Mouse (Mus musculus): ENCODE measurements around the gene Ipo13. TPM values are rescaled to one million over a fixed set of nuclear protein-coding genes. Genes with fewer than 3 reads are reported as not detected.

The Ipo13 gene
- total and polyA plus RNA-seq, 2 experiments from 2014 or later: 50.0 to 51.1 TPM

DNA sequence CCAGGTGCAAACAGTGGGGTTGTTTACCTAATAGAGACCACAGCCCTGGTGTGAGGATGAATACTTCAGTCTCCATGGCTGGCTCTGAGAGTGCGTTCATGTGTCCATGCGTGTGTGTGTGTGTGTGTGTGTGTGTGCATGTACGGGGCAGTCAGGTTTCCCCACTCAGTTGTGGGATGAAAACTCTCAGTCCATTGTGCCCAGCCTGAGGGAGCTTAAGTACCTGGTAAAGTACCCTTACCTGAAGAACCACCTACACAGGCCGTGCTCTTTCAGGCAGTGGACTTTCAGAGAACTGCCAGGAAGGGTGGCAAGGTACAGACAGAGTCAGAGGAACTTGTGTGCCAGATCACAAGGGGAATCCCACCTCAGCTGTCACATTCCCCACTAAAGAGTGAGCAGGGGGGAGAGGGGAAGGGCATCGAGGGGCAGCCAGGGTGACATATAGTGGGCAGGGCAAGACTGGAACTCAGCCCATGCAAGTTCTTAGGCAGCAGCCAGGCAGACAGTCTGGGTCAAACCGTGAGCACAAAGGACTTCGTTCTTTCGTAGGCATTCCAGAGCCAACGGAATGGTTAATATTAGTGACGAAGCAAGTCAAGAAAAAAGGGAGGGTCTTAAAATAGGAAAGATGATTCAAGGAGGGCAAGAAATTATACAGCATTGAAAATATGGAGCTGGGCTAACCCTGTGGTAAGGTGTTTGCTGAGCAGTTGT, 62.5 kb downstream of the Ipo13 start:
- WGBS: 74% methylated on average over 10 of the region's 10 CpGs
- H3K27me3 ChIP-seq (ENCODE audit: insufficient read depth, low read length): no peaks in the 10 kb centered on the region
- H3K9me3 ChIP-seq (ENCODE audit: low read length): no peaks in the 10 kb centered on the region
- H3K4me2 ChIP-seq (ENCODE audit: low read depth, low read length): no peak overlapping the region
- H3K4me3 ChIP-seq (ENCODE audit: low read length): no peak overlapping the region
- TF ChIP-seq CTCF (IDR thresholded peaks at IDR 0.05; ENCODE audit: low read depth): no peak
- peaks cover 21% of the 10 kb centered on the region for H3K4me1 ChIP-seq (ENCODE audit: insufficient read depth, low read length)
- DNase-seq (ENCODE audit: low spot score): no peak
- H3K36me3 ChIP-seq (ENCODE audit: insufficient read depth, low read length): no peaks in the 10 kb centered on the region
- 0 out of 2 replicates have a peak overlapping the region, but pooled peaks have one; percentile 5 for H3K27ac ChIP-seq
- H3K9ac ChIP-seq (replicated peaks; ENCODE audit: low read length): no peak overlapping the region
- no peak for ATAC-seq

DNA sequence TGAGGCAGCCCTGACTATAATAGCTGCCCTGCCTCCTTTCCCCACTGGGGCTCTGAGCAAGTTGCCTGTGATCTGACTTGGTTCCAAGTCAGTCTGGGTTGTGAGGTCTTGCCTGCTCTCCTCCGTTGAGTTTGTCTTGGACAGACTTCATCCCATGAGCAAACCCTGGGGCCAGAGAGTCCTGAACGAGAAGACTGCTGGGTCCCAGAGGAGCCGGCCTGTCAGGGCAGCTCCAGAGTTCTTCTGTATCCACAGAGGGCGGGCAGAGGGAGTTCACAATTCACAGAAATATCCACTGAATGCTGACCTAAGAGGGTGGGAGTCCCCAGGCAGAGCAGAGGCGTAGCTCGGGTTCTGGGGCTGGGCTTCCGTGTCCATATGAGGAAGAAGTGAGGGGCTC, 63.9 kb downstream of the Ipo13 start:
- Histone ChIP-seq H3K36me3 (ENCODE audit: insufficient read depth, low read length) (no peaks in the 10 kb centered on the region), H3K27ac (peak overlapping the region; percentile 81), H3K4me3 (ENCODE audit: low read length) (no peak overlapping the region), H3K4me2 (ENCODE audit: low read depth, low read length) (no peak overlapping the region), H3K9ac (replicated peaks; ENCODE audit: low read length) (no peak overlapping the region), H3K9me3 (ENCODE audit: low read length) (no peaks in the 10 kb centered on the region), H3K4me1 (ENCODE audit: insufficient read depth, low read length) (peaks cover 28% of the 10 kb centered on the region), H3K27me3 (ENCODE audit: insufficient read depth, low read length) (no peaks in the 10 kb centered on the region)
- peak; percentile 20; the same call in 1 of the 2 replicates for TF ChIP-seq CTCF (IDR thresholded peaks at IDR 0.05; ENCODE audit: low read depth)
- WGBS: 61% methylated on average over 7 of the region's 7 CpGs
- peak; percentile 33 for DNase-seq (ENCODE audit: low spot score)
- no peak for ATAC-seq

DNA sequence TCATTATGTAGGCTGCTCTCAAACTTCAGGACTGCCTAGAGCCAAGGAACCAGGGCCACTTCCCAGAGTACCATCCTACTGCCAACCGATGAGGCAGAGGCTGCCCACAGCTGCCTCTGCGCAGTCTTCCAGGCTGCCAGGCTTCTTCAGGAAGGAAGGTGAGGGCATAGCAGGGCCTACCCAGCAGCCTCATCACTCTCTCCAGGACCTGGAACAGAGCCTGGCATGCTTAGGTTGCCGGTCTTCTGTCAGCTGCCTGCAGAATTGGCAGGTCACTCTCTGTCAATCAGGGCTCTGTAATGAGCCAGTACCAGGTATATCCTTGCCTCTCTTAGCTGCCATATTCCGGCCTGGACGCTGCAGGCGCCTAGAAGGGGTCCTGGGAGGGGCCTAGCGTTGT, 64.6 kb downstream of the Ipo13 start:
- no peaks in the 10 kb centered on the region for H3K27me3 ChIP-seq (ENCODE audit: insufficient read depth, low read length)
- H3K4me3 ChIP-seq (ENCODE audit: low read length): no peak overlapping the region
- TF ChIP-seq CTCF (IDR thresholded peaks at IDR 0.05; ENCODE audit: low read depth): no peak
- peaks cover 24% of the 10 kb centered on the region; the same call in 1 of the 2 replicates for H3K4me1 ChIP-seq (ENCODE audit: insufficient read depth, low read length)
- H3K9me3 ChIP-seq (ENCODE audit: low read length): no peaks in the 10 kb centered on the region
- H3K9ac ChIP-seq (replicated peaks; ENCODE audit: low read length): no peak overlapping the region
- WGBS: 61% methylated on average over 7 of the region's 7 CpGs
- peak overlapping the region; percentile 81 for H3K27ac ChIP-seq
- no peaks in the 10 kb centered on the region for H3K36me3 ChIP-seq (ENCODE audit: insufficient read depth, low read length)
- ATAC-seq (peak; percentile 6; the same call in 1 of the 2 replicates), DNase-seq (ENCODE audit: low spot score) (peak; percentile 53)
- no peak overlapping the region; the same call in 1 of the 2 replicates for H3K4me2 ChIP-seq (ENCODE audit: low read depth, low read length)

DNA sequence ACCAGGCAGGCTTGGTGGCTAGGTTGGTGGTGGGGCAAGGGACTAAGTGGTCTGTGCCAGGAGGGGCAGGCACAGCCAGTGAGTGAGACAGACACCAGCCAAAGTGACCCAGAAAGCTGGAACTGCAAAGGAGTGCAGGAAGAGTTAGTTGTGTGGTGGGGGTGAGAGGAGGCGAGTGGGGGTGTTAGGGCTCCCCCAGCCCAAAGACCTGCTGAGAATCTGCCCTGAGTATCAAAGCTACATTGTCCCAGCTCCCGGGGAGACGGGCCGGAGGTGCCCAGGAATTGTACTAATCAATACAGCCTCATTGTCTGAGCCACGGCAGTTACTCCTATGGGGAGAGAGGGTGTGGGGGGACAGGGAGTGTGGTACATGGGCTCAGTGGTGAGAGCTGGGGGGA, 65.3 kb downstream of the Ipo13 start:
- 0 out of 2 replicates have a peak overlapping the region, but pooled peaks have one; percentile 24 for H3K9ac ChIP-seq (replicated peaks; ENCODE audit: low read length)
- no peaks in the 10 kb centered on the region for H3K9me3 ChIP-seq (ENCODE audit: low read length)
- peak; percentile 88 for ATAC-seq
- no peaks in the 10 kb centered on the region for H3K27me3 ChIP-seq (ENCODE audit: insufficient read depth, low read length)
- TF ChIP-seq CTCF (IDR thresholded peaks at IDR 0.05; ENCODE audit: low read depth): no peak
- H3K36me3 ChIP-seq (ENCODE audit: insufficient read depth, low read length): no peaks in the 10 kb centered on the region
- DNase-seq (ENCODE audit: low spot score): peak; percentile 64
- H3K27ac ChIP-seq: peak overlapping the region; percentile 81
- WGBS: 22% methylated on average over 5 of the region's 5 CpGs
- no peak overlapping the region for H3K4me3 ChIP-seq (ENCODE audit: low read length)
- peaks cover 21% of the 10 kb centered on the region; the same call in 1 of the 2 replicates for H3K4me1 ChIP-seq (ENCODE audit: insufficient read depth, low read length)
- no peak overlapping the region; the same call in 1 of the 2 replicates for H3K4me2 ChIP-seq (ENCODE audit: low read depth, low read length)

DNA sequence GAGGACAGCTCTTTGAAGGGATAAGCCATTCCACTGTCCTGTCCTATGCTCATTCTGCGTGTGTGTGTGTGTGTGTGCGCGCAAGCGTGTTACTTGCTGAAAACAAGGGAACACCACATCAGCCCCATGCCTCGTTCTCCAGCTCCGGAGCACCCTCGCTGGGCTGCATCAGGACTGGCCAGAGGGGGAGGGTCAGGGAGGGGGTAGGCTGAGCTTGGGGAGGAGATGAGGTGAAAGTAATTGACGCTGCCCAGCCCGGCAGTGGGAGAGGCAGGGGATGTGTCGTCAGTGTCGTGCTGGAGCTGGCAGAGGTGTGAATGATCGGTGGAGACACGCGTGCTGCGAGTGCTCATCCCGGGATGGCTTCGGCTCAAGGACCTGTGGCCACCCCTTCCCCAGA, 65.7 kb downstream of the Ipo13 start:
- Histone ChIP-seq H3K4me2 (ENCODE audit: low read depth, low read length) (no peak overlapping the region), H3K27ac (peak overlapping the region; percentile 81), H3K27me3 (ENCODE audit: insufficient read depth, low read length) (no peaks in the 10 kb centered on the region), H3K4me1 (ENCODE audit: insufficient read depth, low read length) (peaks cover 21% of the 10 kb centered on the region; the same call in 1 of the 2 replicates), H3K36me3 (ENCODE audit: insufficient read depth, low read length) (no peaks in the 10 kb centered on the region), H3K9me3 (ENCODE audit: low read length) (no peaks in the 10 kb centered on the region), H3K9ac (replicated peaks; ENCODE audit: low read length) (0 out of 2 replicates have a peak overlapping the region, but pooled peaks have one; percentile 24), H3K4me3 (ENCODE audit: low read length) (no peak overlapping the region)
- DNase-seq (ENCODE audit: low spot score) (peak; percentile 50), ATAC-seq (peak; percentile 58)
- TF ChIP-seq CTCF (IDR thresholded peaks at IDR 0.05; ENCODE audit: low read depth): no peak
- WGBS: 44% methylated on average over 17 of the region's 17 CpGs

DNA sequence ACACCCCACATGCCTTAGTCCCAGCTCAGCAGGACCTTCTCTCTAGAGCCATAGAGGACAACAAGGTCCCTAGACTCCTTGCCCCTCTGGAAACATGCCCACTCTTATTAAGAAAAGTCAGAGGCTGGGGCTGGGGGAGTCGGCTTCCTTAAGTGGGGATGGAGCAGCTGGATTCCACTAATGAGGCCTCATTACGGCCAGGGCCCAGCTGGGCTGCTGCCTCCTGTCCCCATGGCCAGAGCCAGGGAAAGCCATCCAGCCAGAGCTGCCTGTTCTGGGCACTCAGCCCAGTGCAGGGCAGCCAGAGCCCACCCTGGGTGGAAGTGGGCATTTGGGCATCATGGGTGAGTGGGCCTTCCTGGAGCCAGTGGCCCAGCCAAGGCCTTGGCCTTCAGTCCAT, 67.8 kb downstream of the Ipo13 start:
- no peaks in the 10 kb centered on the region; the same call in 1 of the 2 replicates for H3K36me3 ChIP-seq (ENCODE audit: insufficient read depth, low read length)
- H3K4me2 ChIP-seq (ENCODE audit: low read depth, low read length): no peak overlapping the region
- H3K27ac ChIP-seq: peak overlapping the region; percentile 61
- H3K9me3 ChIP-seq (ENCODE audit: low read length): no peaks in the 10 kb centered on the region
- no peaks in the 10 kb centered on the region for H3K27me3 ChIP-seq (ENCODE audit: insufficient read depth, low read length)
- no peak overlapping the region for H3K9ac ChIP-seq (replicated peaks; ENCODE audit: low read length)
- H3K4me1 ChIP-seq (ENCODE audit: insufficient read depth, low read length): peaks cover 21% of the 10 kb centered on the region; the same call in 1 of the 2 replicates
- no peak overlapping the region for H3K4me3 ChIP-seq (ENCODE audit: low read length)
- DNase-seq (ENCODE audit: low spot score) (peak; percentile 81), ATAC-seq (peak; percentile 68)
- no peak for TF ChIP-seq CTCF (IDR thresholded peaks at IDR 0.05; ENCODE audit: low read depth)
- WGBS: 17% methylated on average over 2 of the region's 2 CpGs

DNA sequence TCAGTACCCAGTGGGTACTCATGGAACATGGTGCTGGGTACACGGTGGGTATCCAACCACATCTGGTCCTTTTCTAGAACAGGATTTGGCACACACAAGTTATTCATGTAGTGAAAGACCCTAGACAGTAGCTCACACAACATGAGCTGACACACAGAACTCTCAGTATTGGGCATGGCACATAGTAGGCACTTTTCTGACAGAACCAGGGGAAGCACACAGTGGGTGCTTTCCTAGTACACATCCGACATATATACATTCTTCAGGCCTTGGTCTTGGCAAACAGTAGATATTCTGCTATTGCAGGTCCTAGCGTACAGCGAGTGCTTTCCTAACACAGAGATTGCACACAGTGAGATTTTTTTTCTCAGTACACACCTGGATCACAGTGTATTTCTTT, 68.5 kb downstream of the Ipo13 start:
- no peak overlapping the region for H3K9ac ChIP-seq (replicated peaks; ENCODE audit: low read length)
- peak overlapping the region; percentile 61 for H3K27ac ChIP-seq
- peaks cover 21% of the 10 kb centered on the region; the same call in 1 of the 2 replicates for H3K4me1 ChIP-seq (ENCODE audit: insufficient read depth, low read length)
- H3K27me3 ChIP-seq (ENCODE audit: insufficient read depth, low read length): no peaks in the 10 kb centered on the region
- no peak for TF ChIP-seq CTCF (IDR thresholded peaks at IDR 0.05; ENCODE audit: low read depth)
- DNase-seq (ENCODE audit: low spot score) (no peak), ATAC-seq (no peak)
- H3K9me3 ChIP-seq (ENCODE audit: low read length): no peaks in the 10 kb centered on the region
- H3K36me3 ChIP-seq (ENCODE audit: insufficient read depth, low read length): no peaks in the 10 kb centered on the region; the same call in 1 of the 2 replicates
- WGBS: 95% methylated on average over 4 of the region's 4 CpGs
- no peak overlapping the region for H3K4me3 ChIP-seq (ENCODE audit: low read length)
- H3K4me2 ChIP-seq (ENCODE audit: low read depth, low read length): no peak overlapping the region

Data from hindbrain, postnatal 0 days (tissue).